Mouse (Mus musculus) right cerebral cortex, postnatal 4 days (tissue): Measurements from ENCODE around the gene Rpl3.

Experiments used
- DNase-seq: peaks from one replicate; pipeline ENCODE4 v3.0.0-alpha.2; 2022

Rpl3 gene

GRCm38 (mm10) chr15:80031133-80031532, 60.5 kb downstream of the Rpl3 start:
- no peak for DNase-seq

GRCm38 (mm10) chr15:80030399-80030798, 61.3 kb downstream of the Rpl3 start:
- DNase-seq: no peak

- DNase-seq: no peak
Observed at GRCm38 (mm10) chr15:80028862-80029261, 62.8 kb downstream of the Rpl3 start.
